Mouse (Mus musculus) stomach, postnatal 0 days (tissue): ENCODE results near the gene Cfap43.

Source experiments
- CTCF ChIP-seq: IDR thresholded peaks from 2 replicates; pipeline ENCODE4 v1.5.1; 2016; ENCODE audit warnings: antibody characterized with exemption, low read depth, mild to moderate bottlenecking, moderate library complexity
- EP300 ChIP-seq: optimal IDR thresholded peaks from 2 replicates; pipeline ENCODE3; 2016; ENCODE audit warnings: antibody characterized with exemption

GRCm38 (mm10) chr19:47934146-47934545, 15.1 kb upstream of the Cfap43 start:
- no peak for TF ChIP-seq CTCF
- no peak for TF ChIP-seq EP300
